Mouse (Mus musculus) layer of hippocampus, postnatal 25 days (tissue): Measurements from ENCODE around the gene Tmem131l. TPM values are rescaled to one million over a fixed set of nuclear protein-coding genes. Genes with fewer than 3 reads are reported as not detected.

ENCODE experiments used
- DNase-seq, 2 experiments: peaks; one replicate each; pipeline ENCODE4 v3.0.0; 2022; ENCODE audit warnings: mixed read lengths in 2 of 2, low spot score in 1 of 2; ENCODE audit errors: extremely low spot score in 1 of 2
- total RNA-seq, 2 experiments: library from RNA; stranded (reverse); gene quantifications; 2 replicates each; pipeline ENCODE4 v1.2.3; 2021

Tmem131l gene
- total RNA-seq, 2 experiments from 2014 or later, result 28.7 to 33.8 TPM

- no peak for DNase-seq
Observed at GRCm38 (mm10) chr3:83984379-83984778, 55.6 kb downstream of the Tmem131l start.

- no peak for DNase-seq
Observed at GRCm38 (mm10) chr3:83982821-83983220, 57.2 kb downstream of the Tmem131l start.

- no peak for DNase-seq
Observed at GRCm38 (mm10) chr3:83980231-83980872, 59.6 kb downstream of the Tmem131l start.

GRCm38 (mm10) chr3:83978497-83979410 is 61.2 kb downstream of the Tmem131l start:
- no peak for DNase-seq

GRCm38 (mm10) chr3:83977817-83978216 is 62.2 kb downstream of the Tmem131l start:
- DNase-seq, result no peak

- no peak for DNase-seq
Observed at GRCm38 (mm10) chr3:83976161-83976560, 63.8 kb downstream of the Tmem131l start.

- no peak for DNase-seq
Observed at GRCm38 (mm10) chr3:83973339-83973738, 66.6 kb downstream of the Tmem131l start.

- no peak for DNase-seq
Observed at GRCm38 (mm10) chr3:83970629-83971028, 69.3 kb downstream of the Tmem131l start.

GRCm38 (mm10) chr3:83969081-83969480 is 70.9 kb downstream of the Tmem131l start:
- no peak for DNase-seq

GRCm38 (mm10) chr3:83967791-83968190 is 72.2 kb downstream of the Tmem131l start:
- no peak for DNase-seq

- DNase-seq, result no peak
Observed at GRCm38 (mm10) chr3:83965333-83965732, 74.6 kb downstream of the Tmem131l start.

- no peak for DNase-seq
Observed at GRCm38 (mm10) chr3:83963705-83964104, 76.3 kb downstream of the Tmem131l start.

GRCm38 (mm10) chr3:83962571-83962970 is 77.4 kb downstream of the Tmem131l start:
- DNase-seq, result no peak

- no peak for DNase-seq
Observed at GRCm38 (mm10) chr3:83962076-83962475, 77.9 kb downstream of the Tmem131l start.

- DNase-seq, result no peak
Observed at GRCm38 (mm10) chr3:83958951-83959681, 80.9 kb downstream of the Tmem131l start.

GRCm38 (mm10) chr3:83953879-83954278 is 86.1 kb downstream of the Tmem131l start:
- DNase-seq, result no peak

GRCm38 (mm10) chr3:83948801-83949200 is 91.2 kb downstream of the Tmem131l start:
- no peak for DNase-seq

- no peak for DNase-seq
Observed at GRCm38 (mm10) chr3:83947476-83948245, 92.3 kb downstream of the Tmem131l start.

- DNase-seq, result no peak
Observed at GRCm38 (mm10) chr3:83946848-83947247, 93.1 kb downstream of the Tmem131l start.

- DNase-seq, result no peak
Observed at GRCm38 (mm10) chr3:83943691-83944090, 96.3 kb downstream of the Tmem131l start.
